10 mouse cellular contexts compared by ENCODE assay signal in the genomic region with DNA sequence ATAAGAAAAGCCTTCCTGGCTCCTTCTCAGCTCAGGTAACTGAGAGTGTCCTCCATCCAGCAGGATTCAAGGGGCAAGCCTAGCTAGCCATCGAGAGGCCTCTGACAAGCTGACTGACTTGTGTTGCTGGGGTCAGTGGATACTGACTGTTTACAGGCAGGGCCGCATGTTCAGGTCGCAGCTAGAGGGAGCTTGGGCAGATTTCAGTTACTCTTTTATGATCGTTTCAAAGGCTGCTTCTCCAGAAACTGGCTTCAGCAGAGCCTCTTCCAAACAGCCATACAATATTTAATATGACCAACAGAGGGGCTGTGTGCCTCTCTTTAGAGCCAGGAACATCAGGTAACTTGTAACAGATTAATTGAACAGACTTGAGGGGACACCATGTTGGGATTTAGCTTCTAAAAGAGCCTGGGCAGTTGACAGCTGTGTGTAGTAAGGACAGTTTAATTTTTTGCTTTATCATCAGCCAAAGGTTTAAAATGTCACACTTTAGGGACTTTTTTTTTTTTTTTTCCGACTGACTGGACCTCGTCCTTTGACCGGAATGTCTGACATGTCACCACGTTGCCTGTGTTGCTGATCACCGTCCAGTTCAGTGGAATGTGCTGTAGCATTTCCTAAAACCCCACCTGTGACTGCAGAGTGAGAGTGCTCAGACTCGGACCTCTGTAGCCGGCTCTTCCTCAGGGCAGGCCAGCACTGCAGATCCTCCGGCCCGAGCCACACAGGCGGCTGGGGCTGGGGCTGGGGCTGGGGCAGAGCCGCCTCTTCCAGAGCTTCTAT. TPM values are rescaled to one million over a fixed set of nuclear protein-coding genes. Genes with fewer than 3 reads are reported as not detected.
DNase-seq lines count a peak whose midpoint lies in the region; ATAC-seq and TF ChIP-seq lines count a peak whose summit lies in the region.
"Had no signal": no experiment of that assay in that cellular context is flagged by ENCODE, and none has a peak within 500 bp of the region (broad histone marks: within the 10 kb centered on the region; RNA-seq: fewer than 3 reads in every experiment).

No protein-coding gene starts in this region.

- H3K36me3 ChIP-seq in heart, embryonic 12.5 days: peaks cover 44% of the 10 kb centered on the region
- peaks cover 46% of the 10 kb centered on the region for H3K36me3 ChIP-seq in lung, postnatal 0 days (ENCODE audit: insufficient read depth, low read length)

- H3K9me3 ChIP-seq in heart, embryonic 12.5 days (replicated peaks): no peaks in the 10 kb centered on the region
- H3K9me3 ChIP-seq in lung, postnatal 0 days (ENCODE audit: low read length): no peaks in the 10 kb centered on the region

- 43% methylated on average over 15 of the region's 15 CpGs for WGBS in heart, embryonic 12.5 days
- 76% methylated on average over 15 of the region's 15 CpGs for WGBS in lung, postnatal 0 days

- H3K4me3 ChIP-seq in heart, embryonic 12.5 days: no peak overlapping the region
- H3K4me3 ChIP-seq in lung, postnatal 0 days (ENCODE audit: low read depth, low read length): no peak overlapping the region

- peak overlapping the region; percentile 18; the same call in 1 of the 2 replicates for H3K4me2 ChIP-seq in heart, embryonic 12.5 days
- no peak overlapping the region for H3K4me2 ChIP-seq in lung, postnatal 0 days (replicated peaks; ENCODE audit: low read depth, low read length)

- peaks cover 33% of the 10 kb centered on the region for H3K4me1 ChIP-seq in heart, embryonic 12.5 days (replicated peaks)
- no peaks in the 10 kb centered on the region for H3K4me1 ChIP-seq in lung, postnatal 0 days (ENCODE audit: insufficient read depth, low read depth, low read length)

- TF ChIP-seq CTCF in lung, postnatal 0 days (IDR thresholded peaks at IDR 0.05): peak; percentile 35

- no peak for ATAC-seq in heart, embryonic 12.5 days (ENCODE audit: insufficient number of reproducible peaks, low FRiP score)
- no peak for ATAC-seq in lung, postnatal 0 days
- ATAC-seq: forebrain, embryonic 14.5 days had no signal

- no peak for TF ChIP-seq EP300 in lung, postnatal 0 days (IDR thresholded peaks at IDR 0.05)

- H3K27ac ChIP-seq in heart, embryonic 12.5 days (ENCODE audit: poor library complexity, severe bottlenecking): peak overlapping the region; percentile 61
- H3K27ac ChIP-seq in lung, postnatal 0 days (ENCODE audit: low read length): no peak overlapping the region

- no peaks in the 10 kb centered on the region for H3K27me3 ChIP-seq in heart, embryonic 12.5 days (replicated peaks)
- H3K27me3 ChIP-seq in lung, postnatal 0 days (replicated peaks; ENCODE audit: insufficient read depth, low read length): no peaks in the 10 kb centered on the region

- DNase-seq in heart, adult 9 months (ENCODE audit: low spot score in 2 of 2): no peak
- DNase-seq in lung, postnatal 0 days (ENCODE audit: low spot score): peak; percentile 24
- no peak for DNase-seq in lung, postnatal 14 days
- DNase-seq in kidney, postnatal 10 days: peak; percentile 31
- DNase-seq in yolk sac, embryonic 10.5 days (ENCODE audit: low spot score): peak; percentile 70
- no peak for DNase-seq in urinary bladder, postnatal 14 days (ENCODE audit: low spot score)
- DNase-seq in right cerebral cortex, adult 2 months (ENCODE audit: low spot score in 2 of 2): no peak
- DNase-seq: cerebellum, adult 9-11 months had no signal

- H3K9ac ChIP-seq in heart, embryonic 12.5 days: peak overlapping the region; percentile 17
- H3K9ac ChIP-seq in lung, postnatal 0 days (replicated peaks; ENCODE audit: low read depth): no peak overlapping the region

RNA-seq across cellular contexts. Expression of gene Atxn2, which starts 24.8 kb away (rescaled TPM):
- polyA plus RNA-seq in heart, embryonic 12.5 days (2016; fragmentation: Nextera tagmentation; extraction: Ambion mirVana): 82.4 and 83.2 TPM in 2 replicates
- polyA plus RNA-seq in lung, postnatal 0 days (2015; fragmentation: Nextera tagmentation; extraction: Ambion mirVana): 40.6 and 45.3 TPM in 2 replicates

RNA-seq across cellular contexts. Expression of gene Brap, which starts 25.9 kb away (rescaled TPM):
- polyA plus RNA-seq in heart, embryonic 12.5 days (2016; fragmentation: Nextera tagmentation; extraction: Ambion mirVana): 32.8 and 34.8 TPM in 2 replicates
- 32.2 and 37.6 TPM in 2 replicates for polyA plus RNA-seq in lung, postnatal 0 days (2015; fragmentation: Nextera tagmentation; extraction: Ambion mirVana)

RNA-seq across cellular contexts. Expression of gene Acad10, which starts 26.0 kb away (rescaled TPM):
- 1.4 and 1.5 TPM in 2 replicates for polyA plus RNA-seq in heart, embryonic 12.5 days (2016; fragmentation: Nextera tagmentation; extraction: Ambion mirVana)
- polyA plus RNA-seq in lung, postnatal 0 days (2015; fragmentation: Nextera tagmentation; extraction: Ambion mirVana): 3.7 and 4.5 TPM in 2 replicates

Comparison
In these comparisons a context has a peak if more than half of its experiments do, and no peak if none do; other contexts are left out.
1. DNase-seq: peak in lung, postnatal 0 days (single experiment), kidney, postnatal 10 days (single experiment) and yolk sac, embryonic 10.5 days (single experiment); none in heart, adult 9 months (0 of 2), lung, postnatal 14 days (single experiment), urinary bladder, postnatal 14 days (single experiment) and right cerebral cortex, adult 2 months (0 of 2).